Mouse (Mus musculus): ENCODE data around the gene Espn.

DNA sequence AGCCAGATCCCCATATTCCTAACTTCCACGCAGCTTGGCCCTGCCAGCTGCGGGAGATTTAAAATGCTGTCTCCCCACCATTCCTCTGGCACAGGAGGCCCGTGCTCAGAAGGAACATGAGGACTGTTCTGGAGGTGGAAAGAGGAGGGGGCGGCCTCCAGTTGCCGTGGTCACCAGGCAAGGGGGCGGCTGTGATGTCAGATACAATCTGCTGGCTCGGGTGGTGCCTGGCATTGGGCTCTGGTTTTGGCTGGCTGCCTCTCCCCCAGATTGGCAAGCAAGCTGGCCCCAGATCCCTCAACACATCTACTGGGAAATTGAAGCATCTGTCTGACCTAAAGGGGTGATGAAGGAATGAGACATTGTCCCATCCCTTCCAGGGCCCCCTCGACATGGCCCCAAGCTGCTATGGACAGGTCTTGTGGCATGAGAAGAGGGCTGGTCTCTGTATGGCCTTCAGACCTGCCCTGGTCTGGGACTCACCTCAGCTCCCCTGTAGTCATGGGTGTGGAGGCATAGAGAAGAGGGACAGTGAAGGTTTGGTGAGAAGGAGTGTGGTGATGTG is 63.5 kb downstream of the Espn start:
- no peak for TF ChIP-seq MEF2A (IDR thresholded peaks at IDR 0.05; ENCODE audit: extremely low read depth, insufficient replicate concordance, low read depth, low read length, poor library complexity, severe bottlenecking)
- no peak for TF ChIP-seq CHD1 (IDR thresholded peaks at IDR 0.05; ENCODE audit: low read depth, low read length)
- no peak for TF ChIP-seq EP300 (IDR thresholded peaks at IDR 0.05; ENCODE audit: low read depth in 1 of 2, low read length in 2 of 2)
- TF ChIP-seq POLR2AphosphoS2 (IDR thresholded peaks at IDR 0.05; ENCODE audit: low read length), result no peak
- no peak for TF ChIP-seq CTCF (IDR thresholded peaks at IDR 0.05 in 2 of 3, conservative IDR thresholded peaks at IDR 0.05 in 1 of 3; ENCODE audit: control insufficient read depth in 1 of 3, insufficient read depth in 1 of 3, low read depth in 2 of 3, low read length in 3 of 3, poor library complexity in 1 of 3, severe bottlenecking in 1 of 3)
- no peak for TF ChIP-seq GABPA (IDR thresholded peaks at IDR 0.05; ENCODE audit: low read depth, low read length)
- TF ChIP-seq POLR2A (IDR thresholded peaks at IDR 0.05; ENCODE audit: control insufficient read depth in 1 of 2, insufficient read depth in 1 of 2, low read depth in 1 of 2, low read length in 2 of 2, poor library complexity in 1 of 2), result no peak
- TF ChIP-seq MAX (IDR thresholded peaks at IDR 0.05; ENCODE audit: low read length), result no peak
- TF ChIP-seq ZNF384 (IDR thresholded peaks at IDR 0.05; ENCODE audit: low read depth, low read length), result no peak
- TF ChIP-seq SIN3A (IDR thresholded peaks at IDR 0.05; ENCODE audit: low read length), result no peak
- TF ChIP-seq E2F4 (IDR thresholded peaks at IDR 0.05; ENCODE audit: borderline replicate concordance, low read depth, low read length), result no peak
- no peak for TF ChIP-seq MYC (IDR thresholded peaks at IDR 0.05; ENCODE audit: low read depth, low read length)
- TF ChIP-seq TBP (IDR thresholded peaks at IDR 0.05; ENCODE audit: low read depth, low read length), result no peak
- TF ChIP-seq RAD21 (IDR thresholded peaks at IDR 0.05; ENCODE audit: low read depth, low read length), result no peak

Data from MEL (cell line).